Mouse (Mus musculus) heart, adult 2 months (tissue): Measurements from ENCODE around the gene Chgb. TPM values are rescaled to one million over a fixed set of nuclear protein-coding genes. Genes with fewer than 3 reads are reported as not detected.
A peak's percentile ranks its signal among the peaks of the same experiment; 100 is the strongest.

Experiments used
- DNase-seq, 2 experiments: peaks; one replicate each; pipeline ENCODE4 v3.0.0; 2021
- H3K27ac ChIP-seq: fragments of 200-600 bp; 2 replicates; pipeline ENCODE4 v1.8.1; 2022
- H3K27me3 ChIP-seq: fragments of 200-500 bp; 2 replicates; pipeline ENCODE4 v1.6.1; 2012; ENCODE audit warnings: mild to moderate bottlenecking, low read length, inconsistent platforms, mixed read lengths; ENCODE audit not compliant: control insufficient read depth, insufficient read depth
- H3K36me3 ChIP-seq: fragments of 200-500 bp; 2 replicates; pipeline ENCODE4 v1.6.1; 2012; ENCODE audit warnings: low read length, inconsistent platforms; ENCODE audit not compliant: control insufficient read depth, insufficient read depth
- H3K4me1 ChIP-seq: fragments of 200-500 bp; 2 replicates; pipeline ENCODE4 v1.6.1; 2011; ENCODE audit warnings: low read length; ENCODE audit not compliant: control insufficient read depth, insufficient read depth
- H3K4me3 ChIP-seq: fragments of 200-600 bp; 2 replicates; pipeline ENCODE4 v1.8.1; 2022
- H3K79me2 ChIP-seq: fragments of 200-500 bp; replicated peaks from 2 replicates; pipeline ENCODE4 v1.6.1; 2012; ENCODE audit warnings: mild to moderate bottlenecking, inconsistent platforms, low read length, moderate library complexity, mixed read lengths; ENCODE audit not compliant: control insufficient read depth, insufficient read depth
- H3K9ac ChIP-seq: fragments of 200-500 bp; 2 replicates; pipeline ENCODE4 v1.6.1; 2012; ENCODE audit warnings: low read depth, mild to moderate bottlenecking, control low read depth, inconsistent platforms, low read length, mixed read lengths
- CTCF ChIP-seq: fragments of 200-600 bp; IDR thresholded peaks from 2 replicates; pipeline ENCODE4 v1.8.1; 2022; ENCODE audit warnings: antibody characterized with exemption, mild to moderate bottlenecking, moderate library complexity
- EP300 ChIP-seq: fragments of 200-500 bp; IDR thresholded peaks from 2 replicates; pipeline ENCODE4 v1.6.1; 2011; ENCODE audit warnings: low read depth, low read length, control low read depth; ENCODE audit not compliant: insufficient read depth
- POLR2A ChIP-seq: fragments of 200-500 bp; IDR thresholded peaks from 2 replicates; pipeline ENCODE4 v1.6.1; 2011; ENCODE audit warnings: mild to moderate bottlenecking, low read depth, low read length, control low read depth; ENCODE audit not compliant: insufficient read depth
- WGBS: fragments of 180-500 bp; shearing (Covaris S2); methylation state at CpG from one replicate; pipeline ENCODE4 v1.1.7; 2018; 5-methylcytosine and 5-hydroxymethylcytosine counted together
- intact Hi-C: fragments of 180-260 bp; cut with DNase I; formaldehyde crosslinking; loops from one replicate; pipeline ENCODE4 v1.15.1; 2025
- polyA plus RNA-seq: library from polyadenylated mRNA; depleted of rRNA; stranded (reverse); fragments of >200 nt; gene quantifications from 2 replicates; pipeline ENCODE4 v1.2.3, GENCODE M21; 2012
- total RNA-seq, 2 experiments: library from RNA; stranded (reverse); gene quantifications; 2 replicates each; pipeline ENCODE4 v1.2.3; 2021

Chgb gene
- total and polyA plus RNA-seq, 3 experiments: 0.08 to 0.47 (median 0.45) TPM

GRCm38 (mm10) chr2:132757911-132758310, 23.2 kb upstream of the Chgb start:
- Histone ChIP-seq H3K79me2 (no peaks in the 10 kb centered on the region), H3K27me3 (no peaks in the 10 kb centered on the region), H3K4me1 (no peaks in the 10 kb centered on the region), H3K36me3 (no peaks in the 10 kb centered on the region), H3K4me3 (no peak overlapping the region), H3K9ac (no peak overlapping the region), H3K27ac (no peak overlapping the region)
- TF ChIP-seq CTCF (no peak), EP300 (no peak), POLR2A (no peak)
- intact Hi-C loops: no loop called here
- WGBS: 70% methylated on average over 5 of the region's 5 CpGs
- DNase-seq: no peak

- no peaks in the 10 kb centered on the region for H3K79me2 ChIP-seq
- intact Hi-C loops: no loop called here
- H3K9ac ChIP-seq: no peak overlapping the region
- DNase-seq: no peak
- no peak overlapping the region for H3K4me3 ChIP-seq
- H3K27me3 ChIP-seq: no peaks in the 10 kb centered on the region
- TF ChIP-seq POLR2A (no peak), CTCF (no peak), EP300 (no peak)
- H3K27ac ChIP-seq: no peak overlapping the region
- WGBS: 42% methylated on average over 1 of the region's 1 CpGs
- H3K36me3 ChIP-seq: no peaks in the 10 kb centered on the region
- H3K4me1 ChIP-seq: no peaks in the 10 kb centered on the region
These were observed 10.3 kb upstream of the Chgb start for GRCm38 (mm10) chr2:132770822-132771221.

GRCm38 (mm10) chr2:132781439-132782068, 476 bp downstream of the Chgb start:
- Histone ChIP-seq H3K36me3 (no peaks in the 10 kb centered on the region), H3K79me2 (no peaks in the 10 kb centered on the region), H3K4me1 (no peaks in the 10 kb centered on the region), H3K4me3 (no peak overlapping the region), H3K27me3 (peaks cover 2% of the 10 kb centered on the region; the same call in 1 of the 2 replicates), H3K9ac (no peak overlapping the region), H3K27ac (no peak overlapping the region)
- intact Hi-C loops: no loop called here
- 1% methylated on average over 40 of the region's 41 CpGs for WGBS
- DNase-seq: peak; percentile 81 to 84
- TF ChIP-seq POLR2A (no peak), EP300 (0 out of 2 replicates have a peak, but pooled peaks have one; percentile 30)

- TF ChIP-seq CTCF: no peak
- TF ChIP-seq EP300: no peak
- TF ChIP-seq POLR2A: no peak
- DNase-seq: no peak
- Histone ChIP-seq H3K79me2 (no peaks in the 10 kb centered on the region), H3K27ac (no peak overlapping the region), H3K4me1 (no peaks in the 10 kb centered on the region), H3K36me3 (no peaks in the 10 kb centered on the region), H3K9ac (no peak overlapping the region), H3K4me3 (no peak overlapping the region), H3K27me3 (peaks cover 2% of the 10 kb centered on the region; the same call in 1 of the 2 replicates)
- WGBS: 77% methylated on average over 6 of the region's 6 CpGs
- intact Hi-C loops: no loop called here
These were observed 3.0 kb downstream of the Chgb start for GRCm38 (mm10) chr2:132784039-132784438.

GRCm38 (mm10) chr2:132793441-132794203, 12.5 kb downstream of the Chgb start:
- no peak for TF ChIP-seq POLR2A
- no peak for TF ChIP-seq CTCF
- TF ChIP-seq EP300: no peak
- Histone ChIP-seq H3K4me3 (no peak overlapping the region), H3K27me3 (no peaks in the 10 kb centered on the region), H3K27ac (no peak overlapping the region), H3K4me1 (no peaks in the 10 kb centered on the region), H3K36me3 (no peaks in the 10 kb centered on the region), H3K9ac (no peak overlapping the region), H3K79me2 (no peaks in the 10 kb centered on the region)
- no peak for DNase-seq
- WGBS: 74% methylated on average over 19 of the region's 19 CpGs
- intact Hi-C loops: no loop called here

GRCm38 (mm10) chr2:132794204-132794586, 13.1 kb downstream of the Chgb start:
- Histone ChIP-seq H3K9ac (no peak overlapping the region), H3K4me1 (no peaks in the 10 kb centered on the region), H3K4me3 (no peak overlapping the region), H3K79me2 (no peaks in the 10 kb centered on the region), H3K27me3 (no peaks in the 10 kb centered on the region), H3K27ac (no peak overlapping the region), H3K36me3 (no peaks in the 10 kb centered on the region)
- DNase-seq: no peak
- 79% methylated on average over 7 of the region's 7 CpGs for WGBS
- no peak for TF ChIP-seq CTCF
- TF ChIP-seq POLR2A: no peak
- no peak for TF ChIP-seq EP300
- intact Hi-C loops: no loop called here
